Mouse (Mus musculus) thymus, postnatal 14 days (tissue): Measurements from ENCODE around the gene Psmd6.
A peak's percentile ranks its signal among the peaks of the same experiment; 100 is the strongest.

ENCODE experiments used
- DNase-seq: peaks from one replicate; pipeline ENCODE4 v3.0.0; 2021

Gene Psmd6

GRCm38 (mm10) chr14:14064486-14065141 is 56.2 kb downstream of the Psmd6 start:
- DNase-seq, result peak; percentile 26

GRCm38 (mm10) chr14:14063382-14063781 is 57.4 kb downstream of the Psmd6 start:
- DNase-seq, result no peak

- DNase-seq, result no peak
These were observed 58.1 kb downstream of the Psmd6 start for GRCm38 (mm10) chr14:14062531-14063245.
